Mouse (Mus musculus): ENCODE measurements around the gene Itgax.
"Not testable (repeated sequence)": the region's sequence is repeated elsewhere in the genome, so short reads cannot be mapped to it uniquely, and the experiment has no call there.

The Itgax gene

GRCm38 (mm10) chr7:128128741-128129720 lies at the start of gene Itgax:
Itgax (plus strand) TSS chr7:128129547.
- no peak for DNase-seq

DNA sequence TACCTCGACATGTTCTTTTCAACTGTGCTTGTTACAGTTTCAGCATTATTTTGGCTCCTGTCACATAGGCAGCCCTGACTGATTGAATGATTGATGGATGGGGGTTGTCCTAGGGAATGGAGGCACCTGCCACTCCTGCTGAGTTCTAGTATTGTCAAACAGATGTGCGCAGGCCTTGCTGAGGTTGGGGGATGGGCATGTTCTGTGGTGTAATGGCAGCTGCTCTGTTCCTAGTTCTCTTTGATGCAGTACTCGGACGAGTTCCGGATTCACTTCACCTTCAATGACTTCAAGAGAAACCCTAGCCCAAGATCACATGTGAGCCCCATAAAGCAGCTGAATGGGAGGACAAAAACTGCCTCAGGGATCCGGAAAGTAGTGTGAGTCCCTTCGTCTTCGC lies 49.3 kb upstream of the Itgax start:
- no peak for DNase-seq

DNA sequence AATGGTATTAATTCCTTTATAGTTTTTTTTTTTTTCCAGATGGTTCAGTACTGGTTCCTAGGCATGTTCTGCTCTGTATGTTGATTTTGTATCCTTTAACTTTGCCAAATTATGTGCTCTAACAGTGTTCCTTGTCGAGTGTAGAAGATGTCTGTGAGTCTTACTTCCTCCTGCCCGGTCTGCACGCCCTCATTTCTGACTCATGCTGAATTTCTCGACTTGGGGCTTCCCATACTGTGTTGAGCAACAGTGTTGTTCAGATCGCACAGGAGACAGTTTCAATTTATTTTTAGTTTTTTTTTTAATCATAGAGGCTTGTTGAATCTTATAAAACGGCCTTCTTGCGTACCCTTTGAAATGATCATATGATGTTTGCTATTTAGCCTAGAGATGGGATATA lies 40.2 kb upstream of the Itgax start:
- no peak for DNase-seq

DNA sequence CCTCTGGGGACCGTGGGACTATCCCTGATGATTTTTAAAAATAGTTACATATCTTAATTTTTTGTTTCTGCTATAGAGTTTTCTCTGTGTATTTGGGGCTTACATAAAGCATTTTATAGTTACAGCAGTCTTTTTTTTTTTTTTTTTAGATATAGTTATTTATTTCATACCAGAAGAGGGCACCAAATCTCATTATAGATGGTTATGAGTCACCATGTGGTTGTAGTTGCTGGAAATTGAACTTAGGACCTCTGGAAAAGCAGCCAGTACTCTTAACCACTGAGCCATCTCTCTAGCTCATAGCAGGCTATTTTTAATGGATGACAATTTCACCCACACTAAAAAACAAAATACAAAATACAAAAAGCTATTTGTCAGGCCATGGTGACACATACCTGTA lies 31.2 kb upstream of the Itgax start:
- DNase-seq: no peak

GRCm38 (mm10) chr7:128100742-128101357 lies 28.5 kb upstream of the Itgax start:
- no peak for DNase-seq

- DNase-seq: peak; percentile 49
Observed at GRCm38 (mm10) chr7:128105246-128105645, 24.1 kb upstream of the Itgax start.

GRCm38 (mm10) chr7:128107462-128107861 lies 21.9 kb upstream of the Itgax start:
- DNase-seq: no peak

DNA sequence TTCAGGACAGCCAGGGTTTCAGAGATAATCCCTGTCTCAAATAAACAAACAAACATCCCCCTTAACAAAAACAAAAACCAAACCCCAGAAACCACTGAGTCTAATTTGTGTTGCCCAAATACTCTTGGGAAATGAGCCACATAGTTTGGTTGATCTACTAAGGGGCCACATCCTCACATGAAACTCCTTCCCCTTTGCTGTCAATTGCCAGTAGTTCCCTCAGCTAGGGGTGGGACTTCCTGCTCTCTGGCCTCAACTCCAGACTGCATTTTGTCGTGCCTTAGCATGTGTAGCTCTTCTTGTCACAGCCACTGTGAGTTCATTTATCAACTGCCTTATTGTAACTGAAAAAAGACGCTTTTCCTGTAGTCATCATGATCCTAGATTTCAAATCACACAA lies 19.0 kb upstream of the Itgax start:
- DNase-seq: no peak

GRCm38 (mm10) chr7:128112131-128112530 lies 17.2 kb upstream of the Itgax start:
- DNase-seq: no peak

DNA sequence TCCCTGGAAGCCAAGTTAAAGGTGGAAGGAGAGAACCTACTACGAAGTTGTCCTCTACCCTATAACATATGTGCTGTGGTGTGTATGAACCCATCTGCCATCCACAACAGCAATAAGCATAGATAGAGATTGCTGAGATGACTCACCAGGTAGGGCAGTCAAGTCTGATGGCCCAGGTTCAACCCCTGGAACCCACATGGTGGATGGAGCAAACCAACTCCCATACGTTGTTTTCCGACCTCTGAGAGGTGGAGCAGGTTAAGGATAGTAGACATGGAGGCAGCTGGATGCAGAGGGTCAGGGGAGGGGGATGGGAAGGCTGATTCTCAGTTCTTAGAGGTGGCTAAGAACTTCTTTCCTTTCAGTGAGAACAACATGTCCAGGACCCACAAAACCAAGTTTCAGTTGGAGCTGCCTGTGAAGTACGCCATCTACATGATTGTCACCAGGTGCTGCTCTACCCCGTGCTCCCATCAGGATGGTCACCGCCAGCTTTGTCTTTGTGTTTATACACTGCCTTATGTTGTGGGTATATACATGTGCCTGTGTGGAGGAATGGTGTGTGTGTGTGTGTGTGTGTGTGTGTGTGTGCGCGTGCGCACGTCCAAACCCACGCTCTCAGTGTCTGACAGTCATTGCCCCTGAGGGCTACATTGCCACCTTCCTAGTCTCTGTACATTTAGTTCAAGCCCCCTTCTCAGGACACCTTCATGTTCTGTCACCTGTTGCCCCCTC lies 14.8 kb upstream of the Itgax start:
- no peak for DNase-seq

GRCm38 (mm10) chr7:128115211-128115958 lies 14.0 kb upstream of the Itgax start:
- no peak for DNase-seq

GRCm38 (mm10) chr7:128116396-128116795 lies 13.0 kb upstream of the Itgax start:
- no peak for DNase-seq

GRCm38 (mm10) chr7:128119726-128120490 lies 9.4 kb upstream of the Itgax start:
- no peak for DNase-seq

- DNase-seq: no peak
Observed at GRCm38 (mm10) chr7:128132148-128132547, 2.8 kb downstream of the Itgax start.

- no peak for DNase-seq
Observed at GRCm38 (mm10) chr7:128133596-128133995, 4.2 kb downstream of the Itgax start.

DNA sequence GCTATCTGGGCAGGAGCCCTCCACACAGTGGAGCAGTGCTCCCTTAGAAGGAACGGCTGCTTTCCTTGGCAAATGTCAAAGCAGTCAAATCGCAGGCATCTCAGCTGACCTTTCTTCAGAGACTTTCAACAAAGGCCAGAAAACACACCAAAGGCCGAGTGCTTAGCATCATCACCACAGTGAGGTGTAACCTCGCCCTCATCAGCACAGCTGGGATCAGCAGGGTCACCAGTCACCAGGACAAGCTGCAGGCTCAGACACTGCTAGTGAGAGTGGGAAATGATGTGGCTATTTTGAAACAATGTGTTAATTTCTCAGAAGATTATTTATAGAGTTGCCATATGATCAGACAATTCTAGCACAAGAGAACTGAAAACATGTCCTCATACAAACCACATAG lies 7.6 kb downstream of the Itgax start:
- DNase-seq: no peak

GRCm38 (mm10) chr7:128139611-128140010 lies 10.3 kb downstream of the Itgax start:
- no peak for DNase-seq

DNA sequence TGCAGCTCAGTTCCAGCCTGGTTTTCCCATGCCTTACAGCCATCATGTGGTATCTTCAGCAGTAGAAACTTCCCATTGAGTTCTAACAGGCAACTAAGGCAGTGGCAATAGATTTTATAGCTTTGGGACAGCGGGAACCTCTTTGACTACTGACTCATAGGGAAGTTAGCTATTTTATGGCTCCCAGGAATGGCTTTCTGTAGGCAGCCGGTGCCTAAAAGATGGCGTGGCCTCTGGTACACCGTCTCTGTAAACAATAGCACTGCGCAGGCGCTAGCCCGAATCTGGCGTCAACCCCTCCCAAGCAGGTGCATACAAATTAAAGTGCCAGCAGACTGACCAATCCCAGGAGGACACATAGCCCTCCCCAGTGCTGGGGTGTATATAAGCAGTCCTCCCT lies 21.6 kb downstream of the Itgax start:
- no peak for DNase-seq

- no peak for DNase-seq
Observed at GRCm38 (mm10) chr7:128154076-128154475, 24.7 kb downstream of the Itgax start, which contains the start of gene Itgad. Itgad (plus strand) TSS chr7:128154376.

GRCm38 (mm10) chr7:128154924-128155323 lies 25.6 kb downstream of the Itgax start:
- no peak for DNase-seq

DNA sequence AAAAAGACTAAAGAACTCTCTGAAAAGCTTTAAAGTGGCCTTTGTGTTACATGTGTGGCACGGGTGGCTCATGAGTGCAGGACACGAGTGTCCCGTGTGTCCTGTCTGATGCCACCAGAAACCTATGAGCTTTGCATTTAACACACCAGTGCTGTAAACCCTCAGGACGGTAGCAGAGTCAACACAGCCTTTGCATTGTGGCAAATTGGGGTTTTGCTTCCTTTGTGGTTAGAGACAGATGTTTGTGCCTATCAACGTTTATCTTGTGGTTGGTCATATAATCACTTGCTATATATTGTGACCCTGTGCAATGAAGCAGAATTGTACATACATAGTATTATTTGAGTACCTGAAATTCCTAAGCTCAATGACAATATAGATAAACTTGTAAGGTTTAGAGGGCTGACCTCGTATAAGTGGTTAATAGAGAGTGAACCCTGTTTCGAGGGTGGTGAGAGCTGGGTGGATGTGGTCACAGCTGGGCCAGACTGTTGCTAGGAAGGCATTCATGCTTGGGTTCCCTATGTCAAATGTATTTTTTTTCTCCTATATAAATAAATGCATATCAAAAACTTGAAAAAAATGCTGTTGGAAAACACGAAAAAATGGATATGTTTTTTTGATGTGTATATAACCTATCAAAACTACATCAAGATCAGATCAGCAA lies 29.5 kb downstream of the Itgax start:
- DNase-seq: not testable (repeated sequence)

Measured in right cerebral cortex, postnatal 14 days (tissue).